In genomic region chrX:12490957-12491356, GRCm38 (mm10) we compare ENCODE assay signal across 15 mouse cellular contexts.
DNase-seq lines count a peak whose midpoint lies in the region; ATAC-seq and TF ChIP-seq lines count a peak whose summit lies in the region.
"Had no signal": no experiment of that assay in that cellular context is flagged by ENCODE, and none has a peak within 500 bp of the region (broad histone marks: within the 10 kb centered on the region; RNA-seq: fewer than 3 reads in every experiment).

No protein-coding gene starts in this region.

- no peak for DNase-seq in forebrain, postnatal 0 days
- no peak for DNase-seq in forebrain, embryonic 11.5 days (ENCODE audit: low spot score)
- no peak for DNase-seq in liver, postnatal 0 days
- DNase-seq: adrenal gland, adult 2 months; adrenal gland, postnatal 10 days; adrenal gland, postnatal 25 days; cerebellum, adult 11-12 months; cerebellum, adult 2 months; cerebellum, adult 9-10 months; cerebellum, postnatal 10 days; cerebellum, postnatal 25 days had no signal

- H3K4me2 ChIP-seq in forebrain, embryonic 15.5 days (replicated peaks) = no peak overlapping the region
- H3K4me2 ChIP-seq in forebrain, embryonic 12.5 days = no peak overlapping the region
- no peak overlapping the region for H3K4me2 ChIP-seq in forebrain, postnatal 0 days (ENCODE audit: low read depth)
- H3K4me2 ChIP-seq in forebrain, embryonic 11.5 days (ENCODE audit: low read depth, low read length, severe bottlenecking) = no peak overlapping the region
- H3K4me2 ChIP-seq in liver, postnatal 0 days (ENCODE audit: low read depth, low read length) = no peak overlapping the region
- H3K4me2 ChIP-seq: embryonic facial prominence, embryonic 12.5 days had no signal

- WGBS in forebrain, embryonic 15.5 days = 59% methylated on average over 7 of the region's 7 CpGs
- WGBS in forebrain, embryonic 12.5 days = 87% methylated on average over 7 of the region's 7 CpGs
- 53% methylated on average over 7 of the region's 7 CpGs for WGBS in forebrain, postnatal 0 days
- 88% methylated on average over 7 of the region's 7 CpGs for WGBS in forebrain, embryonic 11.5 days
- WGBS in liver, postnatal 0 days (ENCODE audit: insufficient replicate concordance) = 80% methylated on average over 7 of the region's 7 CpGs

- no peaks in the 10 kb centered on the region for H3K27me3 ChIP-seq in forebrain, embryonic 15.5 days
- H3K27me3 ChIP-seq in forebrain, embryonic 12.5 days = peaks cover 16% of the 10 kb centered on the region; the same call in 1 of the 2 replicates
- no peaks in the 10 kb centered on the region for H3K27me3 ChIP-seq in forebrain, postnatal 0 days (ENCODE audit: insufficient read depth, low read length)
- H3K27me3 ChIP-seq in forebrain, embryonic 11.5 days (ENCODE audit: control insufficient read depth, insufficient read depth, low read length) = 0 out of 2 replicates have a peak, but pooled peaks cover 2% of the 10 kb centered on the region
- H3K27me3 ChIP-seq in liver, postnatal 0 days (ENCODE audit: insufficient read depth, low read length) = no peaks in the 10 kb centered on the region
- H3K27me3 ChIP-seq: embryonic facial prominence, embryonic 12.5 days had no signal

- peaks cover 5% of the 10 kb centered on the region for H3K4me1 ChIP-seq in forebrain, embryonic 15.5 days
- peaks cover 8% of the 10 kb centered on the region for H3K4me1 ChIP-seq in forebrain, embryonic 12.5 days
- no peaks in the 10 kb centered on the region for H3K4me1 ChIP-seq in forebrain, postnatal 0 days (ENCODE audit: insufficient read depth)
- no peaks in the 10 kb centered on the region for H3K4me1 ChIP-seq in forebrain, embryonic 11.5 days (replicated peaks; ENCODE audit: control insufficient read depth, insufficient read depth, low read length)
- no peaks in the 10 kb centered on the region for H3K4me1 ChIP-seq in liver, postnatal 0 days (ENCODE audit: insufficient read depth)
- H3K4me1 ChIP-seq: embryonic facial prominence, embryonic 12.5 days had no signal

- no peaks in the 10 kb centered on the region for H3K36me3 ChIP-seq in forebrain, embryonic 15.5 days
- no peaks in the 10 kb centered on the region for H3K36me3 ChIP-seq in forebrain, embryonic 12.5 days (replicated peaks)
- H3K36me3 ChIP-seq in forebrain, postnatal 0 days (ENCODE audit: insufficient read depth) = no peaks in the 10 kb centered on the region
- no peaks in the 10 kb centered on the region for H3K36me3 ChIP-seq in forebrain, embryonic 11.5 days (ENCODE audit: control insufficient read depth, insufficient read depth, low read length)
- no peaks in the 10 kb centered on the region for H3K36me3 ChIP-seq in liver, postnatal 0 days (replicated peaks; ENCODE audit: insufficient read depth, low read length)
- H3K36me3 ChIP-seq: embryonic facial prominence, embryonic 10.5 days; embryonic facial prominence, embryonic 12.5 days had no signal

- TF ChIP-seq EP300 in liver, postnatal 0 days (IDR thresholded peaks at IDR 0.05; ENCODE audit: low read depth) = no peak

- H3K27ac ChIP-seq in forebrain, embryonic 15.5 days (replicated peaks) = no peak overlapping the region
- no peak overlapping the region for H3K27ac ChIP-seq in forebrain, embryonic 12.5 days
- no peak overlapping the region for H3K27ac ChIP-seq in forebrain, postnatal 0 days (ENCODE audit: low read depth, low read length)
- H3K27ac ChIP-seq in forebrain, embryonic 11.5 days (ENCODE audit: low read depth, low read length) = no peak overlapping the region
- H3K27ac ChIP-seq in liver, postnatal 0 days (ENCODE audit: low read depth) = no peak overlapping the region
- H3K27ac ChIP-seq: embryonic facial prominence, embryonic 10.5 days; embryonic facial prominence, embryonic 12.5 days had no signal

- ATAC-seq in forebrain, embryonic 15.5 days (replicated peaks) = peak; percentile 51; the same call in 1 of the 2 replicates
- no peak for ATAC-seq in forebrain, embryonic 12.5 days (ENCODE audit: low FRiP score)
- ATAC-seq in forebrain, postnatal 0 days = peak; percentile 43; the same call in 1 of the 2 replicates
- no peak for ATAC-seq in forebrain, embryonic 11.5 days (replicated peaks; ENCODE audit: low FRiP score)
- no peak for ATAC-seq in liver, postnatal 0 days

- no peak overlapping the region for H3K9ac ChIP-seq in forebrain, embryonic 15.5 days (replicated peaks)
- no peak overlapping the region for H3K9ac ChIP-seq in forebrain, embryonic 12.5 days
- no peak overlapping the region for H3K9ac ChIP-seq in forebrain, postnatal 0 days
- no peak overlapping the region for H3K9ac ChIP-seq in forebrain, embryonic 11.5 days (ENCODE audit: low read length)
- H3K9ac ChIP-seq in liver, postnatal 0 days (replicated peaks) = no peak overlapping the region
- H3K9ac ChIP-seq: embryonic facial prominence, embryonic 12.5 days had no signal

- H3K9me3 ChIP-seq in forebrain, embryonic 15.5 days = no peaks in the 10 kb centered on the region
- no peaks in the 10 kb centered on the region for H3K9me3 ChIP-seq in forebrain, embryonic 12.5 days
- no peaks in the 10 kb centered on the region for H3K9me3 ChIP-seq in forebrain, postnatal 0 days (ENCODE audit: low read length)
- H3K9me3 ChIP-seq in forebrain, embryonic 11.5 days (ENCODE audit: control insufficient read depth, low read length) = no peaks in the 10 kb centered on the region
- no peaks in the 10 kb centered on the region for H3K9me3 ChIP-seq in liver, postnatal 0 days (ENCODE audit: low read length)
- H3K9me3 ChIP-seq: embryonic facial prominence, embryonic 10.5 days; embryonic facial prominence, embryonic 12.5 days had no signal

- TF ChIP-seq CTCF in forebrain, postnatal 0 days (IDR thresholded peaks at IDR 0.05; ENCODE audit: low read depth) = no peak
- no peak for TF ChIP-seq CTCF in liver, postnatal 0 days (IDR thresholded peaks at IDR 0.05; ENCODE audit: low read depth)

- no peak overlapping the region for H3K4me3 ChIP-seq in forebrain, embryonic 15.5 days
- H3K4me3 ChIP-seq in forebrain, embryonic 12.5 days (replicated peaks) = no peak overlapping the region
- H3K4me3 ChIP-seq in forebrain, postnatal 0 days (ENCODE audit: low read depth, low read length) = no peak overlapping the region
- no peak overlapping the region for H3K4me3 ChIP-seq in forebrain, embryonic 11.5 days (ENCODE audit: low read depth, low read length)
- H3K4me3 ChIP-seq in liver, postnatal 0 days (ENCODE audit: low read depth, low read length) = no peak overlapping the region
- H3K4me3 ChIP-seq: embryonic facial prominence, embryonic 10.5 days; embryonic facial prominence, embryonic 12.5 days had no signal

Comparison
In these comparisons a context has a peak if more than half of its experiments do, and no peak if none do; other contexts are left out.
1. ATAC-seq: peak in forebrain, embryonic 15.5 days (single experiment) and forebrain, postnatal 0 days (single experiment); none in forebrain, embryonic 12.5 days (single experiment), forebrain, embryonic 11.5 days (single experiment) and liver, postnatal 0 days (single experiment).